Mouse (Mus musculus) layer of hippocampus, postnatal 36 days (tissue): ENCODE data around the gene Drp2. TPM values are rescaled to one million over a fixed set of nuclear protein-coding genes. Genes with fewer than 3 reads are reported as not detected.
A peak's percentile ranks its signal among the peaks of the same experiment; 100 is the strongest.

Source experiments
- DNase-seq, 2 experiments: peaks; one replicate each; pipeline ENCODE4 v3.0.0; 2022
- total RNA-seq, 2 experiments: library from RNA; stranded (reverse); gene quantifications; 2 replicates each; pipeline ENCODE4 v1.2.3; 2021

The Drp2 gene
- total RNA-seq, result 10 to 100 TPM; 43.9 to 48.6 TPM

GRCm38 (mm10) chrX:134403863-134404583 lies at the start of gene Drp2:
Gene Drp2, plus strand, starts transcription at chrX:134404551.
- peak in 1 of 2 experiments; percentile 30 for DNase-seq

- DNase-seq, result no peak
Measured at GRCm38 (mm10) chrX:134359336-134359735, 45.0 kb upstream of the Drp2 start.

- no peak for DNase-seq
Measured at GRCm38 (mm10) chrX:134362156-134362555, 42.2 kb upstream of the Drp2 start.

GRCm38 (mm10) chrX:134365421-134365820 lies 38.9 kb upstream of the Drp2 start:
- DNase-seq, result no peak

GRCm38 (mm10) chrX:134366547-134366946 lies 37.8 kb upstream of the Drp2 start:
- no peak for DNase-seq

GRCm38 (mm10) chrX:134371279-134371678 lies 33.1 kb upstream of the Drp2 start:
- no peak for DNase-seq

- no peak for DNase-seq
Measured at GRCm38 (mm10) chrX:134374190-134374589, 30.2 kb upstream of the Drp2 start.

GRCm38 (mm10) chrX:134384896-134385295 lies 19.5 kb upstream of the Drp2 start:
- no peak for DNase-seq

- no peak for DNase-seq
Measured at GRCm38 (mm10) chrX:134398972-134399371, 5.4 kb upstream of the Drp2 start.

- peak; percentile 31 to 33 for DNase-seq
Measured at GRCm38 (mm10) chrX:134404584-134404955, 219 bp downstream of the Drp2 start.

GRCm38 (mm10) chrX:134409354-134409900 lies 5.1 kb downstream of the Drp2 start:
- no peak for DNase-seq

- DNase-seq, result no peak
Measured at GRCm38 (mm10) chrX:134412096-134412495, 7.7 kb downstream of the Drp2 start.

GRCm38 (mm10) chrX:134420097-134420496 lies 15.7 kb downstream of the Drp2 start:
- no peak for DNase-seq

- no peak for DNase-seq
Measured at GRCm38 (mm10) chrX:134424263-134424662, 19.9 kb downstream of the Drp2 start.

- DNase-seq, result no peak
Measured at GRCm38 (mm10) chrX:134425798-134426197, 21.4 kb downstream of the Drp2 start.

GRCm38 (mm10) chrX:134426819-134427218 lies 22.5 kb downstream of the Drp2 start:
- no peak for DNase-seq

- DNase-seq, result no peak
Measured at GRCm38 (mm10) chrX:134427307-134427706, 23.0 kb downstream of the Drp2 start.

GRCm38 (mm10) chrX:134474988-134475710 lies 70.8 kb downstream of the Drp2 start:
- peak in 1 of 2 experiments; percentile 7 for DNase-seq

GRCm38 (mm10) chrX:134476290-134476689 lies 71.9 kb downstream of the Drp2 start, which contains the start of gene Taf7l:
Gene Taf7l, minus strand, starts transcription at chrX:134476490.
- DNase-seq, result no peak

- no peak for DNase-seq
Measured at GRCm38 (mm10) chrX:134481720-134482119, 77.4 kb downstream of the Drp2 start.

GRCm38 (mm10) chrX:134500651-134501050 lies 96.3 kb downstream of the Drp2 start:
- no peak for DNase-seq
